Comparison of ENCODE assay signal across 7 mouse cellular contexts in genomic region chr2:84662866-84663265, GRCm38 (mm10). TPM values are rescaled to one million over a fixed set of nuclear protein-coding genes. Genes with fewer than 3 reads are reported as not detected.
DNase-seq lines count a peak whose midpoint lies in the region; TF ChIP-seq lines count a peak whose summit lies in the region.

No protein-coding gene starts in this region.

- no peak for TF ChIP-seq POLR2A in bone marrow, adult 2 months (IDR thresholded peaks at IDR 0.05; ENCODE audit: borderline replicate concordance, control insufficient read depth, low read depth, low read length)

- no peak for DNase-seq in layer of hippocampus, adult 2 months (ENCODE audit: low spot score in 2 of 2)
- DNase-seq in layer of hippocampus, adult 9-10 months (ENCODE audit: low spot score): no peak
- peak; percentile 75 for DNase-seq in MEL-GATA-1-ER (ENCODE audit: extremely low read depth, low read depth)
- DNase-seq in kidney, postnatal 25 days: peak; percentile 55 to 75
- DNase-seq in retina, embryonic 14.5 days (ENCODE audit: low spot score): peak; percentile 69
- DNase-seq in layer of hippocampus, adult 8-10 months (ENCODE audit: low spot score in 2 of 2): no peak

- 46% methylated on average over 2 of the region's 2 CpGs for WGBS in bone marrow, adult 2 months

- no peak overlapping the region for H3K27ac ChIP-seq in layer of hippocampus, adult 2 months
- H3K27ac ChIP-seq in bone marrow, adult 2 months (ENCODE audit: control insufficient read depth, insufficient read depth, low read depth, low read length, poor library complexity): no peak overlapping the region

- peak; percentile 73 for TF ChIP-seq CTCF in layer of hippocampus, adult 2 months (conservative IDR thresholded peaks at IDR 0.05)
- TF ChIP-seq CTCF in bone marrow, adult 2 months (IDR thresholded peaks at IDR 0.05; ENCODE audit: control insufficient read depth, insufficient read depth, low read length): 0 out of 2 replicates have a peak, but pooled peaks have one; percentile 28

- H3K4me1 ChIP-seq in bone marrow, adult 2 months (ENCODE audit: control insufficient read depth, insufficient read depth, low read length): no peaks in the 10 kb centered on the region

- no peak overlapping the region for H3K4me3 ChIP-seq in layer of hippocampus, adult 2 months
- H3K4me3 ChIP-seq in bone marrow, adult 2 months (replicated peaks; ENCODE audit: control insufficient read depth, low read depth, low read length): no peak overlapping the region

RNA-seq across cellular contexts. Expression of gene Btbd18, which starts 4.0 kb away (rescaled TPM):
- not detected for total RNA-seq in layer of hippocampus, adult 2 months (2021)
- 0.50 TPM in 1 of 2 replicates, not detected in the other for polyA plus RNA-seq in bone marrow, adult 2 months (2011; ENCODE audit: insufficient read depth, insufficient read length, low replicate concordance, missing spikeins)
- total RNA-seq in layer of hippocampus, adult 8-10 months (2022): not detected

RNA-seq across cellular contexts. Expression of gene Selenoh, which starts 7.7 kb away (rescaled TPM):
- 10 to 100 TPM; 21.7 to 26.3 TPM for total RNA-seq in layer of hippocampus, adult 2 months (2021)
- 46.2 and 93.3 TPM in 2 replicates for polyA plus RNA-seq in bone marrow, adult 2 months (2011; ENCODE audit: insufficient read depth, insufficient read length, low replicate concordance, missing spikeins)
- 10 to 100 TPM; 24.1 to 33.6 (median 28.4) TPM for total RNA-seq in layer of hippocampus, adult 8-10 months (2022)

RNA-seq across cellular contexts. Expression of gene Ctnnd1, which starts 12.3 kb away (rescaled TPM):
- total RNA-seq in layer of hippocampus, adult 2 months (2021): 10 to 100 TPM; 43.3 to 52.9 TPM
- 11.0 and 25.2 TPM in 2 replicates for polyA plus RNA-seq in bone marrow, adult 2 months (2011; ENCODE audit: insufficient read depth, insufficient read length, low replicate concordance, missing spikeins)
- 10 to 100 TPM; 51.9 to 56.8 (median 53.1) TPM for total RNA-seq in layer of hippocampus, adult 8-10 months (2022)

RNA-seq across cellular contexts. Expression of gene Gm28635, which starts 15.0 kb away (rescaled TPM):
- 1 to 10 TPM; 3.3 to 9.9 TPM for total RNA-seq in layer of hippocampus, adult 2 months (2021)
- polyA plus RNA-seq in bone marrow, adult 2 months (2011; ENCODE audit: insufficient read depth, insufficient read length, low replicate concordance, missing spikeins): not detected in 2 replicates
- 1 to 10 TPM in 3 of 4 experiments, not detected in 1; 1.5 to 5.7 (median 1.8) TPM for total RNA-seq in layer of hippocampus, adult 8-10 months (2022)

RNA-seq across cellular contexts. Expression of gene Med19, which starts 15.3 kb away (rescaled TPM):
- total RNA-seq in layer of hippocampus, adult 2 months (2021): 10 to 100 TPM; 31.4 to 31.8 TPM
- 20.4 and 23.6 TPM in 2 replicates for polyA plus RNA-seq in bone marrow, adult 2 months (2011; ENCODE audit: insufficient read depth, insufficient read length, low replicate concordance, missing spikeins)
- 10 to 100 TPM; 29.0 to 33.4 (median 31.7) TPM for total RNA-seq in layer of hippocampus, adult 8-10 months (2022)

Comparison
In these comparisons a context has a peak if more than half of its experiments do, and no peak if none do; other contexts are left out.
1. DNase-seq: peak in MEL-GATA-1-ER (single experiment), kidney, postnatal 25 days (2 of 2) and retina, embryonic 14.5 days (single experiment); none in layer of hippocampus, adult 2 months (0 of 2), layer of hippocampus, adult 9-10 months (single experiment) and layer of hippocampus, adult 8-10 months (0 of 2).